Mouse (Mus musculus) adrenal gland, adult 2 months (tissue): Measurements from ENCODE around the gene Catsperz. TPM values are rescaled to one million over a fixed set of nuclear protein-coding genes. Genes with fewer than 3 reads are reported as not detected.
A peak's percentile ranks its signal among the peaks of the same experiment; 100 is the strongest.

Source experiments
- DNase-seq: peaks from one replicate; pipeline ENCODE4 v3.0.0; 2021
- long read RNA-seq: library from polyadenylated mRNA; stranded (forward); transcript quantifications from one replicate; pipeline ENCODE4 v2.0.0, GENCODE M21; 2021
- polyA plus RNA-seq: library from polyadenylated mRNA; depleted of rRNA; stranded (reverse); fragments of >200 nt; gene quantifications from 2 replicates; pipeline ENCODE4 v1.2.3, GENCODE M21; 2012; rRNA removed
- total RNA-seq, 2 experiments: library from RNA; stranded (reverse); gene quantifications; 2 replicates each; pipeline ENCODE4 v1.2.3; 2021

Catsperz gene
- total RNA-seq (under 1 TPM in 1 of 2 experiments, not detected in 1; 0.58 TPM), polyA plus RNA-seq (not detected in 2 replicates)
- long read RNA-seq: 0 reads

DNA sequence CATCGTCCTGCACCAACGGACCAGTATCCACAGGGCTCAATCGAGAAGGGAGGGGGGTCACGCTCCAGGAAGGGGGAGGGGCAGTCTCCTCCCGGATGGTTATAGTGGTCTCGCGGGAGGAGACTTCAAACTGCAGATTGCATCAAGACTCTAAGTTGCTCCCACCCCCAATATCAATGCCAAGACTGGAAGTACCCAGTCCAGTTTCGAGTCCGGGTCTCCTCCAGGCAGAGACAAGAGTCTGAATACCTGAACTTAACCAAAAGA is at the start of gene Catsperz:
Gene Catsperz, minus strand, starts transcription at position 74 of the 267 bp plus-strand sequence.
- DNase-seq: no peak

DNA sequence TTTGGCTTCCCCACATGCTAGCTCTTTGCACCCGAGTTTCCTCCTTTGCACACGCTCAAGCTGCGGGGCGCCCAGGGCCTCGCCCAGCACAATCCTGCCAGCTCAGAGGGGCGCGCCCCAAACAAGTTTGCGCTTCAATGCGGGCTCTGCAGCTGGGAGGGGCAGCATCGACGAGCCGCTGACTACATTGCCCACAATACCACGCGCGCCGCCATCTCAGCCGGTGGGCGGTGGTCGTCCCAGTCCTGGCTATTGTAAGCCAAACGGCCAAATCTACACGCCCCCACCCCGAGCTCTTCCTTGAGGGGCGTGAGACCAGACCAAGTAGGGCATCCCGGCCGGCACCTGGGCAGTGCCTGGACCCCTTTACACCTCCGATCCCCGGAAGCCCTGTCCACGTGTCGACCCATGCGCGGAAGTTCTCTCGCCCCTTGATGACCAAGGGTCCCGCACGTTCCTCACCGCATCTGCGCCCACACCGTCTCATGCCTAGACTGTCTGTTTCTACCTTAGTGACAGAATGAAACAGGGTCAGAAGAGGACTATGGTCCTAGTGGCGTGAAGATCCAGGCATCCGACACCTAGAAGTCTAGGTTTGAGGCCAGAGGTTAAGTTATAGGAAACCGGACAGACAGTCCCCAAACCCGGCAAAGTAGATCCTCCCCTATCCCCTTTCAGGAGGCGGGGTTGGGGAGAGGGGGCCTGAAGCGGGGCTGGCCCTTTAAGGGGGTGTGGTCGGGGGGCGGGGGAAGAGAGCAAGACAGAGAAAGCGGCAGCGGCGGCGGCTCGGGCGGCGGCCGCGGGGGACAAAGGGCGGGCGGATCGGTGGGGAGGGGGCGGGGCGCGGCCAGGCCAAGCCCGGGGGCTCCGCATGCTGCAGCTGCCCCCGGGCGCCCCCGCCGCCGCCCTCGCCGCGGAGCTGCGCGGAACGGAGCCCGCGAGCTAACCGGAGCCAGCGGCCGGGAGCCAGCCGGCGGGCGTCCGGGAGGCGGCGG is 49.3 kb upstream of the Catsperz start, which contains the start of gene Ppp1r14b:
Gene Ppp1r14b, plus strand, starts transcription at position 758 of the 995 bp plus-strand sequence.
- peak; percentile 90 for DNase-seq

DNA sequence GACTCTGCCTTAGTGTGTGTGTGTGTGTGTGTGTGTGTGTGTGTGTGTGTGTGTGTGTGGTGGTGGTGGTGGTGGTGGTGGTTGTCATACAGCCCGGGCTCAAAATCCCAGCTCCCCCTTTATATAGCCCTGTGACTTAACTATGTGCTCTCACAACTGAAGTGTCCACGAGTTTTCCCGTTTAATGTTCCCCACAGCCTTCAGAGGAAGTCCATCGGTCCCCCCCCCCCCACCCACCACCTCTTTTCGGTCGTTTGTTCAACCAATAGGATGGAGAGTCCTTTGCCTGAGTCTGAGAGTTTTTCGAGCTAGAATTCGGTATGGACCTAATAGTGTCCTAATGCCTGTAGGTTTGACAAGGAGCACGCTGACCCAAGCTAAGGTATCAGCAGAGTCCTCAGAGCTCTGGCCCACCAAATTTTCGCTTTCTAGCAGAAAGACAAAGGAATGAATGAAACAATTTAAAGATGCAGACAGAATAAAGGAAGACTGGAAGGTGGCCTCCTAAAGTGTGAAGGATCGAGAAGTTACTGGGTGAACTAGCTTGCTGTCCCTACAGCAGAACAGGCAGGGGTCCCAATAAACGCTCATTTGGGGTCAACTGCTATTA is 48.5 kb upstream of the Catsperz start:
- no peak for DNase-seq

DNA sequence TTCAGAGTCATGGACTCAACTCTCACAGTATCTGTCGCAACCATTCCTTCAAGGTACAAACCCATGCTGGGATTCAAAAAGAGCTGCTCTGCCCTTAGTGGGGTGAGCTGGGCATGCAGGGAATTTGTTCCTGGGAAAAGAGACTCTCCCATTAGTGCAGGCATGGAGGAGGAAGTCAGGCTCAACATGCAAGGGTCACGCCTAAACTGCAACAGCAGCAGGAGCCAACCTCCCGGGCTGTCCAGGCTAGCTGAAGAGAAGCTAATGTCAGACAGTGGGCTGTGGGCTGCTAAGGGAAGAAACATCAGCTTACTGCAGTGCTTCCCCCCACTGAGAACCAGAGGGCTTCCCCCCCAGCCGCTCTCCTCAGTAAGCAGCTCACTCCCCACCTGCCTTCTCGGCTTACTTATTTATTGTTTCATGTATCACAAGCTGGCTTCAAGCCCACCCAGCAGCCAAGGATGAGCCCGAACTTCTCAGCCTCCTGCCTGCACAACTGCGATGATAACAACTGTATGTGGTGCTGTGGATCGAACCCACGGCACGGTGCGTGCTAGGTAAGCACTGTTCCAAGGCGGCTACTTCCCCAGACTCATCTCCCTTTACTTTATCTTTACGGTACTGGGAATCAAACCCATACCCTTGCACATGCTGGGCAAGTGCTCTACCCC is 47.2 kb upstream of the Catsperz start:
- DNase-seq: no peak

DNA sequence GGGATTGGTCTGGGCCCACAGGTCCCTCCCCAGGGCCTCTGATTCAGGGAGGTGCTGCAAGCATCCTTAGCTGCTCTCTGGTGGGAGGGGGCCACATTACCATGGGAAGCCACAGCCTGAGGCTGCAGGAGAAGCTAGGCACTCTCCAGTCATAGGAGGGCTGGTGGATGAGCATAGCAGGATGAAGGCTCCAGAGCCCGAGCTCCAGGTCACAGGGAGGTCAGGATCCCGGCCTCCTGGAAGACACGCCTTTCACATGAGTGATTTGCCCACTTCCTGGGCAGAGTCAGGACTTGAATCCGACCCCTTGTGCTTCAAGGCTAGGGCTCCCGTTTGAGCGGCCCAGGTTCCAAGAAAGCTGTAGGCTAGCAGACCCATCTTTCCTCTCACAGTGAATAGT is 46.5 kb upstream of the Catsperz start:
- no peak for DNase-seq

DNA sequence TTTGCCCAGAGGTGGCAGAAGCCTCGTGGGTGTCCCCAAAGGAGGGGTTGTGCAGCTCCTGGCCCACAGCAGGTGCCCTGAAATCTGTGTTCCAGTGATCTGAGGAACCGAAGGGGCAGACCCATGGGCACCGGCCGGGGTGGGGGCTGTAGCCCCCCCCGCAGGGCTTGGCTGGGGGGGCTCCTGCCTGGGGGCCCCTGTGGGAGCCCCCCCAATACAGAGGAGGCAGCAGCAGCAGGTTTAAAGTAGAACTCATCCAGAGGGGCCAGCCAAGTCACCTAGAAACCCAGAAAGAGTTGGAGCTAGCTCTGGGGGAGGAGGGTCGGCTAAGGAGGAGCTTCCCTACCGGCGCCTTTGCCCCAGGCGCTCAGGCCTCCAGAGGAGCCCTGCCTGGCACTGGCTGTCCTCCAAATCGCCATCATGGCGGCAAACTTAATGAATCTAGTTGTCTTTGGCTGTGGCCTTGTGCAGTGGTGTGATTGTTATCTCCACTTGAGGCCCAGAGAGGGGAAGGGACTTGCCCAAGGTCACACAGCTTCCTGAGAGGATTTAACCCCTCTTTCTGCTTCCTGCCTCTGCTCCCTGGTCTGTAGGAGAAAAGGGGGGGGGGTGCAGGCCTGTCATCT is 45.4 kb upstream of the Catsperz start:
- peak; percentile 62 for DNase-seq

DNA sequence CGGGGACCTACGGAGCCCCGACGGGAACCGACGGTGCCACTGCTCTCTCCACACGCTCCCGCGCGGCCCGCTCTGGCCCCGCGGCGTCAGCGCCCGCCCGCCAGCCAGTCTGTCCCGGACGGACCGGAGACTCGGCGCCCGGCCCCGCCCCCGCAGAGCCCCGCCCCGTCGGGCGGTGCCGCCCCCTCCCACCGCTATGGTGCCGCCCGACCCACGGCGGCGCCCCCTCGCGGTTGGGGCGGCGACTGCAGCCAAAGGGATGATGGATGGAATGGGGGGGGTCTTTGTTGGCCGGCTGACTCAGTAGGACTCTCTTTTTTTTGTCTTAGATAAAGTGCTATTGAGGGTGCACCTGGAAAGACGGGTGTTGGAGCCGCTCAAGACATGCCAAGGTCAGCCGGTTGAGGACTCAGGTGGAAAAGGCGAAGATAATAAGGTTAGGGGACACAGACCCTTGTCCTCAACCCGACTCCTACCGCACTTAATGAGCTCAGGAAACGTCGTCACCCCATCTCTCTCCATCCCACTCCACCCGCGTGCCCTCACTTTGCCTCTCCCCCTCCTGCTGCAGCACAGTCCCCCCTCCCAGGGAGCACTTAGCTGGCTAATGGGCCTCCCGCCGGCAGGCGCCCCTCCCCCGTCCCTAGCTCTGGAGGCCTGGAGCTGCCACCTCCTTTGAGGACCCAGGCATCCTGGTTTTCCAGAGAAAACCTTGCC is 44.6 kb upstream of the Catsperz start:
- peak; percentile 89 for DNase-seq

DNA sequence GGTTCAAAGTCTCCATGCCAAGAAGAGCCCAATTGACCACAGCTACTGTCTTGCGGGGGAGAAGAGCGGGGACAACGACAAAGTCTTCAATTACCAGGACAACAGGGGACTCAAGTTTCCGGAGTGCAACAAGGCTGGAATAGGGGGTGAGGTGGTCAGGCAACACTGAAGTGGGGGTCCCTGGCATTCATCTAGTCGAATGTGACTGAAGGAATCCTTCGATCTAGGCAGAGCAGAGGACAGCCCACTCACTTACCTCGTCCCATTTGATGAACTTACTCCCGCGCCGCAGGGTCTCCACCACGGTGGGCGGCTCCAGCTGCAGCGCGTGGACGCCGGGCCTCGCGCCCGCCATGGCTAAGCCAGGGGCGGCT is 44.1 kb upstream of the Catsperz start:
- no peak for DNase-seq

DNA sequence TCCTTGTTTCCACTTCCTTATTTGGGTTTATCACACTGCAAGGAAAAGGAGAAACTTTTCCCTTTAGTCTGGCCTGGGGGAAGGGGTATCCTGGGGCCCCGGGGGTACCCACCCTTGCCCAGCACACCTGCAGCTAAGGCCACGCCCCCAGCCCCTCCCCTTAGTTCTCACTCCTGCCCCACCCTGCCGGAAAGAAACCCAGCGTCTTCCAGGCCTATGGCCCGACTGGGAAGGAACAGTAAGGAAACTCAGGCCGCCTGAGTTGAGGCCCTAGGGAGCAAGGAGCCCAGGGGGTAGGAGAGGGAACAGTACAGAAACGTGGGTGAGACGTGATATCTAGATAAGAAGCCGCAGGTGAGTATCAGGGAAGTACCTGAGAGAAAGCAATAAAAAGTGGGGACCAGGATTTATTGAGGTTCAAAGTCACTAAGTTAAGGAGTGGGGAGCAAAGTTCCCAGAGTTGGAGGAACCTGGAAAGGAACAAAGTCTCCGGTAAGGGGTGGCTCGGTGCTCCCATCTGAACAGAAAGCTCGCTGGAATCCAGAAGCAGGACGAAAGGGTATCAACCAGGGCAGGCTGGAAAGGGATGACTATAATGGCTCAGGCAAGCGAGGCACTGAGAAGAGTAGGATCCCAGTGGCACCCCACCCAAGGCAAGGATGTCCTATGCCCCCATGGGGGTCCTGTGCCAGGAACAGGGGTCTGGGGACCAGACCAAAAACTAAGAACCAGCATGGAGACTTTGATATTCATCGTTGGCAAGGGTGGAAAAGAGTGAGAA is 43.5 kb upstream of the Catsperz start:
- peak; percentile 56 for DNase-seq

DNA sequence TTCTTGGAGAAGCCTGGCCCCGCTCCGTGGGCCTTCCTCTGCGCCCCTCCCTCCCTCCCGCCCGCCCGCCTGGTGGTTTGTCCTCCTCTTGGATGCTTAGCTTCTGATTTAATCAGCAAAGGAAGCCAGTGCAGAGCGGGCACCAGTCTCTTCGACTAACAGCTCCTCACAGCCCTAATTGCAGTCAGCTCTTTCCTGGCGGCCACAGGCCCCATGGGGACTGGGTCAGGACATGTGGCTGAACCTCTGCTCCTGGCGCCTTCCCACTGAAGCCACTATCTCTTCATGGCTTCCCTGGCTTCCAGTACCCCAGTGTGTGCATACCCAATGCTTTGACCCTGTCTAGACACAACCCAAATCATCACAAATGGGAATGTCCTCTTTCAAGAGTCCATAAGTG is 31.3 kb upstream of the Catsperz start:
- peak; percentile 36 for DNase-seq

DNA sequence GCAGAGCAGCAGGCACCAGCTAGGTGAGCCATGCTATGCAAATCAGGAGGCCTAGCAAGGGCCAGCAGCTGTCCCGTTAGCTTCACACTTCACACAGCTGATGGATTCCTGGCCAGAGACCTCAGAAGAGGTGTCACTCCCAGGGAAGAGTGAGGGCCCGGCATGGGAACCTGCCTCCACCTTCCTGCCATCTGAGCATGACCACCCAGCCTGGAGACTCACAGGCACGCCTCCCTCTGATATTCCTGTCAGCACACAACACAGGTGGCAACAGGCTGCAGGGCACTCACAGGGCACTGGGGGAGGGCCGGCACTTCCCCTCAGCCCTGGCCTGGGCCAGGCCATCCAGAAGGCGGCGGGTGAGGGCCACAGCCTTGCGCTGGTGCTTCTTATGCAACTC is 30.2 kb upstream of the Catsperz start:
- peak; percentile 9 for DNase-seq

DNA sequence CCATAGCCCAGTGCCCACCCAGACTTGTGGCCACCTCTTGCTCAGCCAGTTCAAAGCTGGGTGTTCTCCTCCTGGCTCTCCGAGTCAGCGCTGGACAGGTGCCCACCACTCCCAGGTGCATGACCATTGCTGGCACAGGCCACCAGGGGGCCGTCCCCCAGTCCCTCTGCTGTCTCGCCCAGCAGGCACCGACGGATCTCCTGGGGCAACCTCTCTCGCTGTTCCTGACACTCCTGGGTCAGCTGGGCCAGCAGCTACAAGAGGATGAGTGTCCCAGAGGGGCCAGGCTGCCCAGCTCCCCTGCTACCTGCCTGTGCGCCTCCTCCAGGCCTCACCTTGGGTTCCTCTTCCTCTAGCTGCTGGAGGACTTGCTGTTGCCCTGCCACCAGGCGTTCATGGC is 28.9 kb upstream of the Catsperz start:
- DNase-seq: peak; percentile 61

DNA sequence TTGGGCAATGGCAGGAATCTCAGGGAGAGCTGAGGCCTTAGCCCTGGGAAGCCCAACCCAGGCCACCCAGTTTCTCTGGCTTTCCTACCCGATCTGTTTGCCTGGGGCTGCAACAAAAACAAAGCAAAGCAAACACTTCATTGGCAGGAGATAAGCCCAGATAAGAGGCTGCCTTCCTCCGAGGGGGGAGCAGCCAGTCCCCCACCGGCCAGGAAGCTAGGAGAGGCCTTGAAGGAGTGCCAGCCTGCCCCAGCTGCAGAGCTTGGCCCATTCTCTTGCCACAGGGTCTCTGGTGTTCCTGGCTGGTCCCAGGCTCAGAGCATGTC is 27.5 kb upstream of the Catsperz start:
- DNase-seq: peak; percentile 90

DNA sequence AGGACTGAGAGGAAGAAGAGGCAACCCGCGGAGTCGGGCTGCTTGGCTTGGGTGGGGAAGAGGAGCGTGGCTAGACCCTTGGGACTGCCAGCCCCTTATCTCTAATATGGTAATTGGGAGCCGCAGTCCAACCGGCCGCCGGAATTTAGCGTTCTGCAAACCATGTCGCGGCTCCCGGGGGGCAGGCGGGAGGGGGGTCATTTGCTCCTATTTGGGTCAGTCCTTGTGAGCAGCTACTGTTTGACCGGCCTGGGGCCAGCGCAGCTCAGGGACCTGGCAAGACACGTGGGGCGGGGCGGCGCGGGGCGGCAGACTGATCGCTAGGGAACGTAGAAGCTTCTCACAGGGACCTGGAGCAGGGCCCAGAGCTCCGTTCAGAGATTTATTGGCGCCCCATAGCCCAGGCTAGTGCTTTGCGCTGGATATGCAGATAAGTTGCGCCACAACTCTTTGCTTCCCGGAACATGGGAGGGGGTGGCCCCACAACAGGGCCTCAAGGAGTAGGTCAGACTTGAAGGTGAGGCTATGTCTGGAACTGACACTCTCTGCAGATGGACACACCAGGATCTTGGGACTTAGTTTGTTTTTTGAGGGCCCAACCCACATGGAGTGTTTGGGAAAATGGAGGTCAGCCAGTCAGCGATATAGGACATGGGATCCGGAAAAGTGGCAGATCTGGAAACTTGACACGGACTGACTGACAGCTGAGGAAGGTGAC is 27.0 kb upstream of the Catsperz start:
- peak; percentile 94 for DNase-seq

DNA sequence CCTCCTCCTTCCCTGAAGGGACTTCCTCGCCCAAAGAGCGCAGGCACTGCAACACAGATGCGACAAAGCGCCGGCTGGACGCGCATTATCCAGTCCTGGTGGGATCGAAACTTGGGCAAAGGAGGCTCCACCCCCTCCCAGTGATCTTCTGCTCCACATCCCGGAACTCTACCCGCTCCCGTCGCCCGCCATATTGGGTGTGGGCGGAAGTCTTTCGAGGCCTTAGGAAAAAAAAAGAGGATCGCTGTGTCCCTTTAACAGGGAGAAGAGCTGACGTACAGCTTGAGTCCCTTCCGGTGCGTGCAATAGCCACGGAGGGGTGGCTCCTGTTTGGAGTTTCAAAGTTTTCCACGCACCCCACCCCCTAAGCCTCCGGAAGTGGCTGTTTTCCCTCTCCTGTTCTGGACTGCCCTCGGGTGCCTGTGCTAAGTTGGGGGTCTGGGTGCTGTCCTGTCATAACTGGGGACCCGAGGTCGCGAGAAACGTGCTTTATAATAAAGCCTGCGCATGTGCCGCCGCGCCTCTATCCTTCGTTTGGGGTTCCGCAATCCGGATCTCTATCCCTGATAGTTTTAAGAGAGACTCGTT is 26.3 kb upstream of the Catsperz start:
- peak; percentile 98 for DNase-seq

DNA sequence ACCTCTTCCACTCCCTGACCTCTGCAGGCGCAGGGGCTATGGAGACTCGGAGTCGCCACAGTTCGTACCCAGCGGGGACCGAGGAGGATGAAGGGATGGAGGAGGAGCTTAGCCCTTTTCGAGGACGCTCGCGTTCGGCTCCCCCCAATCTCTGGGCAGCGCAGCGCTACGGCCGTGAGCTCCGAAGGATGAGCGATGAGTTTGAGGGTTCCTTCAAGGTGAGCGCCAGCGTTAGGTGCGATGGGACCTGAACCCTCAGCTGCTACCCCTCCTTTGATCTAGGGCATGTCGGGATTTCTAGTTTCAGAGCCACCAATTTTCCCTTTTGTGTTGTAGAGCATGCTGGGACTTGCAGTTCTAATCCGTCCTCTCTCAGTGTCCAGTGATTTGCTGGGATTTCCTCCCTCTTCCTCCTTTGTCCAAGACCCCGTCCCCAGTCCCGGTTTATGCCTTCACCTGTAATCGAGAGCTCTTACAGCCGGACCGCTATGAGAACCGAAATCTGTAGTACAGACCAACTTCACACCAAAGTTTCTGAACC is 25.5 kb upstream of the Catsperz start:
- DNase-seq: peak; percentile 82

DNA sequence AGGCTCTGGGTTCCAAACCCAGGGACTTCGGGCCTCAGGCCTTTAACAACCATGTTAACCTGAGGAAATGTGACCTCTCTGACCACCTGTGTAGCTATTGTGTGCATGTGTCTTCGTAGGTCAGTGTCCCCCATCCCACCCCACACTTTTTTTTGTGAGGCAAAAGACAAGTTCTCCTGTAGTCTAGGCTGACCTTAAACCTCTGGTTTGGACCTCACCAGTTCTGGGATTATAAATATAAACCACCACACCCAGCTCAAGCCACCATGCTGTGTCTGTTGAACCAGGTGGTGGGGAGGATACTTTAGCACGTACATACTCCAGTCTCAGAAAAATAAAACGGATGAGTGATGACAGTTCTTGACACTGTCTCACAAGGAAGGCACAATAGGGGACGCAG is 24.8 kb upstream of the Catsperz start:
- DNase-seq: no peak

DNA sequence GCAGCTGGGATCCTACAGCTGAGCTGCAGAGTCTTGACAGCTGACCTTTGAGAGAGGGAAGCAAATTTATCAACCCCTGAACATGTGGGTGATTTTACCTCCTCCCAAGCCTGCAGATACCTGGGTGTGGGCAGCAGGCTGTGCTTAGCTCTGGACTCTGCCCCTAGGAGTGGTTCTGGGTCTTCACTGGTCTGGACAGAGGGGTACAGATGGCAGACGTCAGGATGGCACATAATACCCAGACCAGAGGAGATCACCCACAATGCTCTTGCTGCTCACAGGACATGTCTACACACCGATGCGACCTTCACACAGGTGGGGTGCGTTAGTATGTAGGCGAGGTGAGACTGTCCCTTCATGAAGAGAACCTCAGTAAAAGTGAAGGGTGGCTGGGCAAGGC is 24.4 kb upstream of the Catsperz start:
- no peak for DNase-seq

DNA sequence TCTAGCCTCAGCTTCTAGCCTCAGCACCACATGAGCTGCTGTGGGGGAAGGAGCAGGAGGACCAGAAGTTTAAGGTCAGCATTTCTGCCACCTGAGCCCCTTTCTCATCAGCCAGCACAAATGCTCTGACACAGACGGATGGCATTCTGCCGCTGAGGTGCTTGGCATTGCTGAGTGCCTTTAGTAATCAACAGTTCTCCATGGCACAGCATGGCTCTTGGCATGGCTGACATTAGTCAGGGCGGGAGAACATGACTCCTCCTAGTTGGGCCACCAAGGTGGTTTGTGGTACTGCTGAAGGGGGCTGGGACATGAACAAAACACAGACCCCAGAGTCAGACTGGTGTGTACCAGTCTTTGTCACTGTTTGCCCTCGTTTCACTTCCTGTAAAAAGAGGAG is 23.0 kb upstream of the Catsperz start:
- peak; percentile 14 for DNase-seq

DNA sequence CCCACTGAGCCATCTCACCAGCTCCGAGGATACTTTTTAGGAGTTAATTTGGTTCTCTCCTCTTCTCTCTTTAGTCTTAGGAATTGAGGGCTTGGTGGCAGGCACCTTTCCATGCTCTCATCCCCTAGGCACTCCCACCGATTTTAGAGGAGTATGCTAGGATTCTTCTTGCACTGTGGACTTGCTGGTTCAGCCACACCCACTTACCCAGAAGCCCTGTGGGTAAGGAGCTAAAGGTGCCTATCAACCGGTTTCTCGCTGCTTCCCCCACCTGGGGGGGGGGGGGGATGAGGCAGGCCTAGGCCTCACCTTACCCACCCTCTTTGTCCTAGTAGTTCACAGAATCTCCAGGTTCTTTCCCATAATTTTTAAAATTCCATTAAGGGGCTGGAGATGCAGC is 22.6 kb upstream of the Catsperz start:
- DNase-seq: no peak
